Comparison of ENCODE assay signal across 18 mouse cellular contexts in the genomic region with DNA sequence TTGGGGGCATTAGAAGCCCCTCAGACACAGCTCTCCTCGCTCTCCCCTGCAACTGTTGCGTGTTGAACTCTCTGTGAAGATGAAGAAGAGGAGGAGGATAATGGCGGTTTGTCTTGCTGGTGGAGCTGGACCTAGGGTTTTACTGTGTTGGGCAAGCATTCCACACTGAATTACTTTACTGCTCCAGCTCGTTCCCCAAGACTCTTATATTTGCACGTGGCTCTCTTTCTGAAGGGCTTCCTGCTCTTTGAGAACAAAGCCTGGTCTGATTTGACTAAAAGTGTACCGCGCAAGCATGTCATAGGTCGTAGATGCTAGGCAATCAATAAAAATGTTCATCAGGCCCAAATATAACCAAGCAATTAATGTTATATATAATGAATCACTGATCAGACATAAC.
A peak's percentile ranks its signal among the peaks of the same experiment; 100 is the strongest.
DNase-seq lines count a peak whose midpoint lies in the region; ATAC-seq and TF ChIP-seq lines count a peak whose summit lies in the region.
"Had no signal": no experiment of that assay in that cellular context is flagged by ENCODE, and none has a peak within 500 bp of the region (broad histone marks: within the 10 kb centered on the region; RNA-seq: fewer than 3 reads in every experiment).

No protein-coding gene starts in this region.

- no peak overlapping the region for H3K4me2 ChIP-seq in lung, postnatal 0 days (replicated peaks; ENCODE audit: low read depth, low read length)
- no peak overlapping the region for H3K4me2 ChIP-seq in intestine, embryonic 14.5 days (ENCODE audit: low read length)
- H3K4me2 ChIP-seq in intestine, postnatal 0 days (replicated peaks; ENCODE audit: low read depth) = no peak overlapping the region
- no peak overlapping the region for H3K4me2 ChIP-seq in neural tube, embryonic 15.5 days
- H3K4me2 ChIP-seq: embryonic facial prominence, embryonic 12.5 days; forebrain, embryonic 15.5 days; heart, embryonic 13.5 days; hindbrain, embryonic 12.5 days had no signal

- no peak for TF ChIP-seq CTCF in lung, postnatal 0 days (IDR thresholded peaks at IDR 0.05)
- TF ChIP-seq CTCF in intestine, postnatal 0 days (IDR thresholded peaks at IDR 0.05; ENCODE audit: low read depth) = no peak

- no peak overlapping the region for H3K4me3 ChIP-seq in lung, postnatal 0 days (ENCODE audit: low read depth, low read length)
- H3K4me3 ChIP-seq in intestine, embryonic 14.5 days (ENCODE audit: low read depth, low read length) = no peak overlapping the region
- no peak overlapping the region for H3K4me3 ChIP-seq in intestine, postnatal 0 days (ENCODE audit: low read depth, low read length)
- no peak overlapping the region for H3K4me3 ChIP-seq in neural tube, embryonic 15.5 days (replicated peaks)
- H3K4me3 ChIP-seq: embryonic facial prominence, embryonic 12.5 days; forebrain, embryonic 15.5 days; heart, embryonic 13.5 days; hindbrain, embryonic 12.5 days had no signal

- no peaks in the 10 kb centered on the region for H3K36me3 ChIP-seq in lung, postnatal 0 days (ENCODE audit: insufficient read depth, low read length)
- H3K36me3 ChIP-seq in intestine, embryonic 14.5 days (ENCODE audit: control insufficient read depth, insufficient read depth, low read length) = no peaks in the 10 kb centered on the region
- no peaks in the 10 kb centered on the region for H3K36me3 ChIP-seq in intestine, postnatal 0 days (ENCODE audit: control insufficient read depth, insufficient read depth)
- H3K36me3 ChIP-seq in neural tube, embryonic 15.5 days = no peaks in the 10 kb centered on the region
- H3K36me3 ChIP-seq: embryonic facial prominence, embryonic 12.5 days; forebrain, embryonic 15.5 days; G1E; heart, embryonic 13.5 days; hindbrain, embryonic 12.5 days had no signal

- no peak overlapping the region for H3K9ac ChIP-seq in lung, postnatal 0 days (replicated peaks; ENCODE audit: low read depth)
- no peak overlapping the region for H3K9ac ChIP-seq in intestine, embryonic 14.5 days (ENCODE audit: low read length)
- no peak overlapping the region for H3K9ac ChIP-seq in intestine, postnatal 0 days (ENCODE audit: low read depth, low read length)
- H3K9ac ChIP-seq in neural tube, embryonic 15.5 days (replicated peaks) = no peak overlapping the region
- H3K9ac ChIP-seq: embryonic facial prominence, embryonic 12.5 days; forebrain, embryonic 15.5 days; heart, embryonic 13.5 days; hindbrain, embryonic 12.5 days had no signal

- no peak for TF ChIP-seq EP300 in lung, postnatal 0 days (IDR thresholded peaks at IDR 0.05)

- H3K27ac ChIP-seq in lung, postnatal 0 days (ENCODE audit: low read length) = no peak overlapping the region
- H3K27ac ChIP-seq in intestine, embryonic 14.5 days (ENCODE audit: low read depth) = peak overlapping the region; percentile 38; the same call in 1 of the 2 replicates
- no peak overlapping the region for H3K27ac ChIP-seq in intestine, postnatal 0 days (ENCODE audit: low read depth, low read length)
- H3K27ac ChIP-seq in neural tube, embryonic 15.5 days (replicated peaks) = no peak overlapping the region
- H3K27ac ChIP-seq: embryonic facial prominence, embryonic 12.5 days; forebrain, embryonic 15.5 days; heart, embryonic 13.5 days; hindbrain, embryonic 12.5 days had no signal

- 61% methylated on average over 8 of the region's 8 CpGs for WGBS in lung, postnatal 0 days
- WGBS in intestine, embryonic 14.5 days = 60% methylated on average over 8 of the region's 8 CpGs
- 49% methylated on average over 8 of the region's 8 CpGs for WGBS in intestine, postnatal 0 days
- WGBS in neural tube, embryonic 15.5 days = 56% methylated on average over 8 of the region's 8 CpGs

- ATAC-seq in lung, postnatal 0 days = peak; percentile 49; the same call in 1 of the 2 replicates
- no peak for ATAC-seq in intestine, embryonic 14.5 days (replicated peaks; ENCODE audit: low FRiP score, low TSS enrichment, low read depth)
- peak; percentile 80 for ATAC-seq in intestine, postnatal 0 days
- no peak for ATAC-seq in neural tube, embryonic 15.5 days (ENCODE audit: low FRiP score)
- ATAC-seq: forebrain, embryonic 15.5 days had no signal

- peak; percentile 51 for DNase-seq in lung, postnatal 0 days (ENCODE audit: low spot score)
- DNase-seq in lung, postnatal 10 days = no peak
- DNase-seq in intestine, embryonic 14.5 days (ENCODE audit: low spot score) = no peak
- no peak for DNase-seq in adipocyte (ENCODE audit: low spot score)
- DNase-seq: adrenal gland, postnatal 14 days; cerebellum, adult 11-12 months; cerebellum, adult 9-10 months; cerebellum, postnatal 25 days; gastrocnemius, postnatal 36 days; heart, adult 11 months; heart, postnatal 36 days had no signal

- H3K9me3 ChIP-seq in lung, postnatal 0 days (ENCODE audit: low read length) = no peaks in the 10 kb centered on the region
- H3K9me3 ChIP-seq in intestine, embryonic 14.5 days (ENCODE audit: control insufficient read depth, low read length) = no peaks in the 10 kb centered on the region
- no peaks in the 10 kb centered on the region for H3K9me3 ChIP-seq in intestine, postnatal 0 days (ENCODE audit: control insufficient read depth)
- no peaks in the 10 kb centered on the region for H3K9me3 ChIP-seq in neural tube, embryonic 15.5 days (replicated peaks)
- H3K9me3 ChIP-seq: embryonic facial prominence, embryonic 12.5 days; forebrain, embryonic 15.5 days; G1E; heart, embryonic 13.5 days; hindbrain, embryonic 12.5 days had no signal

- no peaks in the 10 kb centered on the region for H3K27me3 ChIP-seq in lung, postnatal 0 days (replicated peaks; ENCODE audit: insufficient read depth, low read length)
- no peaks in the 10 kb centered on the region for H3K27me3 ChIP-seq in intestine, embryonic 14.5 days (replicated peaks; ENCODE audit: control insufficient read depth, insufficient read depth, low read length)
- no peaks in the 10 kb centered on the region for H3K27me3 ChIP-seq in intestine, postnatal 0 days (replicated peaks; ENCODE audit: control insufficient read depth, insufficient read depth, low read length)
- no peaks in the 10 kb centered on the region for H3K27me3 ChIP-seq in neural tube, embryonic 15.5 days (replicated peaks)
- H3K27me3 ChIP-seq: embryonic facial prominence, embryonic 12.5 days; forebrain, embryonic 15.5 days; heart, embryonic 13.5 days; hindbrain, embryonic 12.5 days had no signal

- no peaks in the 10 kb centered on the region for H3K4me1 ChIP-seq in lung, postnatal 0 days (ENCODE audit: insufficient read depth, low read depth, low read length)
- H3K4me1 ChIP-seq in intestine, embryonic 14.5 days (replicated peaks; ENCODE audit: control insufficient read depth, insufficient read depth, low read length) = peaks cover 3% of the 10 kb centered on the region; the same call in 1 of the 2 replicates
- H3K4me1 ChIP-seq in intestine, postnatal 0 days (replicated peaks; ENCODE audit: control insufficient read depth, insufficient read depth, low read length) = peaks cover 2% of the 10 kb centered on the region; the same call in 1 of the 2 replicates
- H3K4me1 ChIP-seq in neural tube, embryonic 15.5 days = no peaks in the 10 kb centered on the region
- H3K4me1 ChIP-seq: embryonic facial prominence, embryonic 12.5 days; forebrain, embryonic 15.5 days; hindbrain, embryonic 12.5 days had no signal

Comparison
In these comparisons a context has a peak if more than half of its experiments do, and no peak if none do; other contexts are left out.
1. ATAC-seq: peak in lung, postnatal 0 days (single experiment) and intestine, postnatal 0 days (single experiment); none in intestine, embryonic 14.5 days (single experiment) and neural tube, embryonic 15.5 days (single experiment).